Mouse (Mus musculus) liver, embryonic 12.5 days (tissue): ENCODE results near the gene Ibsp. TPM values are rescaled to one million over a fixed set of nuclear protein-coding genes. Genes with fewer than 3 reads are reported as not detected.

Source experiments
- ATAC-seq: fragments of 200-750 bp; cut with Nextera tagmentation; 2 replicates; pipeline ENCODE4 v1.8.0; 2017; ENCODE audit warnings: moderate number of reproducible peaks, mild to moderate bottlenecking, moderate library complexity
- H3K27ac ChIP-seq: fragments of 300-500 bp; sonication (generic); 2 replicates; pipeline ENCODE4 v1.5.1; 2016; ENCODE audit warnings: mild to moderate bottlenecking
- H3K27me3 ChIP-seq: fragments of 300-500 bp; sonication (generic); replicated peaks from 2 replicates; pipeline ENCODE4 v1.6.1; 2016; ENCODE audit warnings: mild to moderate bottlenecking, moderate library complexity
- H3K36me3 ChIP-seq: fragments of 300-500 bp; sonication (generic); 2 replicates; pipeline ENCODE4 v1.6.1; 2016; ENCODE audit warnings: mild to moderate bottlenecking, moderate library complexity
- H3K4me1 ChIP-seq: fragments of 300-500 bp; sonication (generic); 2 replicates; pipeline ENCODE4 v1.6.1; 2016
- H3K4me2 ChIP-seq: fragments of 300-500 bp; sonication (generic); 2 replicates; pipeline ENCODE4 v1.6.1; 2016; ENCODE audit warnings: mild to moderate bottlenecking, moderate library complexity
- H3K4me3 ChIP-seq: fragments of 300-500 bp; sonication (generic); 2 replicates; pipeline ENCODE4 v1.5.1; 2016; ENCODE audit warnings: mild to moderate bottlenecking, moderate library complexity
- H3K9ac ChIP-seq: fragments of 300-500 bp; sonication (generic); 2 replicates; pipeline ENCODE4 v1.6.1; 2016; ENCODE audit warnings: mild to moderate bottlenecking, moderate library complexity
- H3K9me3 ChIP-seq: fragments of 300-500 bp; sonication (generic); replicated peaks from 2 replicates; pipeline ENCODE4 v1.6.1; 2016; ENCODE audit warnings: mild to moderate bottlenecking, moderate library complexity
- WGBS: fragments of 180-500 bp; shearing (Covaris S2); methylation state at CpG from one replicate; pipeline ENCODE4 v1.1.7; 2016; ENCODE audit not compliant: insufficient replicate concordance; 5-methylcytosine and 5-hydroxymethylcytosine counted together
- polyA plus RNA-seq: library from polyadenylated mRNA; unstranded; fragments of >200 nt; fragmentation: Nextera tagmentation; extraction: Ambion mirVana; gene quantifications from 2 replicates; pipeline ENCODE4 v1.2.1, GENCODE M21; 2016

Gene Ibsp
- polyA plus RNA-seq, result not detected in 2 replicates

- ATAC-seq, result no peak
- Histone ChIP-seq H3K27ac (no peak within 1 kb of the TSS), H3K36me3 (no peaks in the 10 kb centered on the region), H3K4me2 (no peak within 1 kb of the TSS), H3K9ac (no peak within 1 kb of the TSS), H3K4me3 (no peak within 1 kb of the TSS), H3K27me3 (no peaks in the 10 kb centered on the region), H3K9me3 (no peaks in the 10 kb centered on the region), H3K4me1 (no peaks in the 10 kb centered on the region)
- WGBS, result 63% methylated on average over 6 of the region's 6 CpGs
These were observed at the start of gene Ibsp for GRCm38 (mm10) chr5:104298994-104299393. TSS of gene Ibsp (plus strand) at chr5:104299171.

- Histone ChIP-seq H3K27ac (no peak overlapping the region), H3K36me3 (no peaks in the 10 kb centered on the region), H3K4me1 (no peaks in the 10 kb centered on the region), H3K27me3 (no peaks in the 10 kb centered on the region), H3K4me3 (no peak overlapping the region), H3K9me3 (no peaks in the 10 kb centered on the region), H3K4me2 (no peak overlapping the region), H3K9ac (no peak overlapping the region)
- ATAC-seq, result no peak
- 68% methylated on average over 5 of the region's 5 CpGs for WGBS
These were observed 47.2 kb upstream of the Ibsp start for GRCm38 (mm10) chr5:104251811-104252210.

GRCm38 (mm10) chr5:104256585-104256984 lies 42.4 kb upstream of the Ibsp start:
- 49% methylated on average over 3 of the region's 3 CpGs for WGBS
- Histone ChIP-seq H3K4me1 (no peaks in the 10 kb centered on the region), H3K9ac (no peak overlapping the region), H3K27me3 (no peaks in the 10 kb centered on the region), H3K4me3 (no peak overlapping the region), H3K9me3 (no peaks in the 10 kb centered on the region), H3K36me3 (no peaks in the 10 kb centered on the region), H3K4me2 (no peak overlapping the region), H3K27ac (no peak overlapping the region)
- no peak for ATAC-seq

- ATAC-seq, result no peak
- 59% methylated on average over 4 of the region's 4 CpGs for WGBS
- H3K27me3 ChIP-seq, result no peaks in the 10 kb centered on the region
- H3K9me3 ChIP-seq, result no peaks in the 10 kb centered on the region
- no peaks in the 10 kb centered on the region for H3K4me1 ChIP-seq
- H3K4me2 ChIP-seq, result no peak overlapping the region
- H3K4me3 ChIP-seq, result no peak overlapping the region
- H3K36me3 ChIP-seq, result no peaks in the 10 kb centered on the region
- H3K9ac ChIP-seq, result no peak overlapping the region
- H3K27ac ChIP-seq, result no peak overlapping the region
These were observed 37.0 kb upstream of the Ibsp start for GRCm38 (mm10) chr5:104261908-104262461.

- Histone ChIP-seq H3K27ac (no peak overlapping the region), H3K9ac (no peak overlapping the region), H3K4me2 (no peak overlapping the region), H3K9me3 (no peaks in the 10 kb centered on the region), H3K27me3 (no peaks in the 10 kb centered on the region), H3K36me3 (no peaks in the 10 kb centered on the region), H3K4me3 (no peak overlapping the region), H3K4me1 (no peaks in the 10 kb centered on the region)
- WGBS, result 77% methylated on average over 13 of the region's 13 CpGs
- no peak for ATAC-seq
These were observed 35.8 kb upstream of the Ibsp start for GRCm38 (mm10) chr5:104263014-104263776.

GRCm38 (mm10) chr5:104294201-104294600 lies 4.8 kb upstream of the Ibsp start:
- H3K9ac ChIP-seq, result no peak overlapping the region
- no peaks in the 10 kb centered on the region for H3K27me3 ChIP-seq
- 76% methylated on average over 6 of the region's 6 CpGs for WGBS
- no peaks in the 10 kb centered on the region for H3K36me3 ChIP-seq
- H3K27ac ChIP-seq, result no peak overlapping the region
- H3K4me1 ChIP-seq, result no peaks in the 10 kb centered on the region
- H3K4me3 ChIP-seq, result no peak overlapping the region
- H3K9me3 ChIP-seq, result no peaks in the 10 kb centered on the region; the same call in 1 of the 2 replicates
- H3K4me2 ChIP-seq, result no peak overlapping the region
- no peak for ATAC-seq

GRCm38 (mm10) chr5:104314073-104314472 lies 15.1 kb downstream of the Ibsp start:
- no peak overlapping the region for H3K4me2 ChIP-seq
- 0 out of 2 replicates have a peak, but pooled peaks cover 7% of the 10 kb centered on the region for H3K9me3 ChIP-seq
- ATAC-seq, result no peak
- H3K4me3 ChIP-seq, result no peak overlapping the region
- no peaks in the 10 kb centered on the region for H3K36me3 ChIP-seq
- no peak overlapping the region for H3K9ac ChIP-seq
- H3K27me3 ChIP-seq, result no peaks in the 10 kb centered on the region
- H3K4me1 ChIP-seq, result no peaks in the 10 kb centered on the region
- H3K27ac ChIP-seq, result no peak overlapping the region
- 64% methylated on average over 1 of the region's 1 CpGs for WGBS

GRCm38 (mm10) chr5:104325029-104325428 lies 26.1 kb downstream of the Ibsp start, which contains the start of gene Mepe:
TSS of gene Mepe (plus strand) at chr5:104325329.
- Histone ChIP-seq H3K9ac (no peak within 1 kb of the TSS), H3K27ac (no peak within 1 kb of the TSS), H3K4me1 (no peaks in the 10 kb centered on the region), H3K9me3 (no peaks in the 10 kb centered on the region), H3K36me3 (no peaks in the 10 kb centered on the region), H3K27me3 (no peaks in the 10 kb centered on the region), H3K4me2 (no peak within 1 kb of the TSS), H3K4me3 (no peak within 1 kb of the TSS)
- WGBS, result 74% methylated on average over 6 of the region's 6 CpGs
- ATAC-seq, result no peak

GRCm38 (mm10) chr5:104326884-104327283 lies 27.9 kb downstream of the Ibsp start:
- Histone ChIP-seq H3K9me3 (no peaks in the 10 kb centered on the region), H3K4me2 (no peak overlapping the region), H3K9ac (no peak overlapping the region), H3K27me3 (no peaks in the 10 kb centered on the region), H3K4me1 (no peaks in the 10 kb centered on the region), H3K36me3 (no peaks in the 10 kb centered on the region), H3K27ac (no peak overlapping the region), H3K4me3 (no peak overlapping the region)
- WGBS, result 60% methylated on average over 4 of the region's 4 CpGs
- ATAC-seq, result no peak

- Histone ChIP-seq H3K4me3 (no peak overlapping the region), H3K9me3 (no peaks in the 10 kb centered on the region), H3K4me2 (no peak overlapping the region), H3K9ac (no peak overlapping the region), H3K27ac (no peak overlapping the region), H3K4me1 (no peaks in the 10 kb centered on the region), H3K27me3 (no peaks in the 10 kb centered on the region), H3K36me3 (no peaks in the 10 kb centered on the region)
- 60% methylated on average over 8 of the region's 8 CpGs for WGBS
- no peak for ATAC-seq
These were observed 28.4 kb downstream of the Ibsp start for GRCm38 (mm10) chr5:104327389-104327788.

- Histone ChIP-seq H3K36me3 (no peaks in the 10 kb centered on the region), H3K27me3 (no peaks in the 10 kb centered on the region), H3K9ac (no peak overlapping the region), H3K4me3 (no peak overlapping the region), H3K9me3 (no peaks in the 10 kb centered on the region), H3K27ac (no peak overlapping the region), H3K4me2 (no peak overlapping the region), H3K4me1 (no peaks in the 10 kb centered on the region)
- no peak for ATAC-seq
These were observed 28.9 kb downstream of the Ibsp start for GRCm38 (mm10) chr5:104327876-104328275.

- no peaks in the 10 kb centered on the region for H3K36me3 ChIP-seq
- H3K27ac ChIP-seq, result no peak overlapping the region
- ATAC-seq, result no peak
- H3K9ac ChIP-seq, result no peak overlapping the region
- H3K9me3 ChIP-seq, result no peaks in the 10 kb centered on the region
- H3K4me3 ChIP-seq, result no peak overlapping the region
- no peaks in the 10 kb centered on the region for H3K27me3 ChIP-seq
- H3K4me1 ChIP-seq, result no peaks in the 10 kb centered on the region
- H3K4me2 ChIP-seq, result no peak overlapping the region
- WGBS, result 56% methylated on average over 4 of the region's 4 CpGs
These were observed 29.4 kb downstream of the Ibsp start for GRCm38 (mm10) chr5:104328317-104328850.
